Mouse (Mus musculus): ENCODE results near the gene Mospd1.

Gene Mospd1

DNA sequence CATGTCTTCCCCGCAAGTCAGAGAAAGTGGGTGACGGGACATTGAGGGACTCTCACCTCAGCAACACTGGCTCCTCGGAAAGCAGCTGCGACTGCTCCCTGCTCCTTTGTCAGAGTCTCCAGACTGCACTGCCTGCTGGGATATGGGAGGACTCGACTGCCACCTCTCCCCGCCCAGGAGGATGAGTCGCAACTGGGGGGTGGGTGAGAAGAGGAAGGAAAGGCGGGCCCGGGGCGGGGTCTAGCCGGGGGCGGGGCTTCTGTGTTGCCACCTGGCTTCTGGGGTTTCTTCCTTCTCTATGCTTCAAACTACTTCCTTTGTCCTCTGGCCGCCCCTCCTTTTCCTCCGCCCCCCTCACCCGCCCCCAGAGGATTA, at the start of gene Mospd1:
Mospd1 (minus strand) TSS at position 137 of the 375 bp plus-strand sequence.
- peak; percentile 90 to 96 for DNase-seq (ENCODE audit: inconsistent age in 2 of 2, low spot score in 1 of 2)

DNA sequence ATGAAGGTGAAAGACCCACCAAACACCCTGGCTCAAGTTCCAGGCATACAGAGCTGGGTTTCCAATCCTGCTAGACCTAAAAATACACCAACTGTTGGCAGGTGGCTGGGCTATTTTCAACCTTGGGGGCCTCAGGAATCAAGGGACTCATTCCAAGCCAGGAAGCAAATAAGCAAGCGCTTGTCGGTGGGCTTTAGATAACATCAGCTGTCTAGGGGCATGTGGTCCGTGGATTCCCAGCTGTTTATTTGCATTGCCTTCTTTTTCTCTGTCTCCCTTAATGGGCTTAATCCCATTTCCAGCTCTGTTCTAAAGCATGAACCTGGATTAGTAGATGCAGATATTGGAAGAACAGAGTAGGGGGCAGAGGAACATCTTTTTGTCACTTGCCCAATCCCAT, 16.1 kb upstream of the Mospd1 start:
- DNase-seq (ENCODE audit: inconsistent age in 2 of 2, low spot score in 1 of 2) = no peak

DNA sequence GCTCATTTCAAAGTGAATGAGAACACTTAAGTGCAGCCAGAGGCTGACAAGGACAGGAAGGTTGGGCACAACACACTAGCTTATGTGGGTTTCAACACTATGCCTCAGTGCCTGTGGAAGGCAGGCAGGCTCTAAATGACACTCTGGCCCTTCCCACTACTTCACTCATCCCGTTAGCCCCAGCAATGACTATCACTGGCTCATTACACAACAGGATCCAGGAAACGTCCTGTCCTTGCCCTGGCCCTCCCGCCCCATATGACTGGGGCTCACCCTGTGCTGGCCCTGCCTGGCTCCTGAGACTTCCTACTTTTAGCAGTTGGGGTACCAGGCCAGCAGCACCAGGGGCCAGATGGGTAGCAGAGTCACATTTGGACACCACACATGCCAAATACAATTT, 12.8 kb upstream of the Mospd1 start:
- peak in 1 of 2 experiments; percentile 23 for DNase-seq (ENCODE audit: inconsistent age in 2 of 2, low spot score in 1 of 2)

DNA sequence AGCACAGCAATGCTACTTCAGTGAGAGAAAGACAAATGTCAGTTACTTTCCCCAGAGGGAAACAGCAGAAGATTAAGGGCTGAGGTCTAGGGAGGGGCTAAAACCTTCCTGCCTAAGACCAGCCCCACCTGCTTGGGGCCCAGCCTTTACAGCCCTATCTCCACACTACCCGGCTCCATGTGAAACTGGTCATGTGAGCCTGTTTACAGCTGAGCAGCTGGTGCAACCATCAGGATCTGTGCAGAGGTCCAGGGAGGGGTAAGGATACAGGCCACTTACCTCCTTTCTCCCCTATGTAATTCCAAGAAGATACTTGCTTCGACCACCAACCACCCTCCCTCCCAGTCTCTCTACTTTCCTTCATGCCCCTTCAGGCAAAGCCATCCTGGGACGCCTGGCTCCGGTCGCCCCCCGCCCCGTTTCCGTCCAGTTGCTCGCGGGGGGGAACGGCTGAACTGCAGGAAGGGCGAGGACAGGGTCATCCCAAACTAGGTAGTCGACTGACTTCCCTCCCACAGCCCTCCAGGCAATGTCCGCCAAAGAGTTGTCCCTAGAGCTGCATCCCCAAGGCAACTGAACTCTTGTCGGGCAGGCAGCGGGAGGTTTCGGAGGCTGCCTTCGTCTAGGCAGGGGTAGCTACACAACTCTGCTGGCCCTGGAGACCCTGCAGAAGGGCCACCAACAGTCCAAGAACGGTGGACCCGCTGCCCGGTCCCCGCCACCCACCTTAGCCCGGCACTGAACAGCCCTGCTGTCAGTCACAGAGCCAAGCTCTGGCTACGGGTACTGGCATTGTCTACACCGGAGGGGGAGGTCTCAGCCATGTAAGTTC, 552 bp downstream of the Mospd1 start:
- peak; percentile 16 to 64 for DNase-seq (ENCODE audit: inconsistent age in 2 of 2, low spot score in 1 of 2)

DNA sequence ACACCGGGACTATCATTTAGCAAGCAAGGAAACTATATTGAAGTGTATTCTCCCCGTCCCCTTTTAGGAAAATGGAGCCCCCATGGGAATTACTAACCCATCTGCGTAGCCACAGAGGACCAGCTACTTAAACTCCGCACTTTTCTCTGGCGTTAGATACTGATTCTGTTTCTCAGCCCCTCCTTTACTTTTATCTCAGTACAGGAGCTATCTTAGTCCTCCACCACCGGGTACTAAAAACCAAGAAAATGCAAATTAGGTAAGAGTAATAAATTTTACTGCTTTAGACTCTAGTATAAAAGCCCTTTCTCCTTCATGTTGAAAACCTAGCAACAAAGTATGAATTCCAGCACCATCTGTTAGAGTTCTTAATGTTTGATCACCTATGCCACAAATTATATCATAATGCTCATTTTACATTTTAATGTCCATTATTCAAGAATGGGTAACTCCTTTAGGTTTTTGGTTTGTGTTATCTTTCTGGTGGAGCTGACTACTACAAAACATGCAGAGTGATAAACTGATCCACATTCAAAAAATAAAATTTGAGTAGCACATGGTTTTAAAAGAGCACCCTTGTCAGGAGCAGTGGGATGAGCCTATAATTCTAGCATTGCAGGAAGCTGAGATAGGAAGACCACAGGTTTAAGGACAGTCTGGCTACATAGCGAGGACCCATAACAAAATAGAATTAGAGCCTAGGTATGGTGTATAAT, 5.5 kb downstream of the Mospd1 start:
- DNase-seq (ENCODE audit: inconsistent age in 2 of 2, low spot score in 1 of 2) = no peak

DNA sequence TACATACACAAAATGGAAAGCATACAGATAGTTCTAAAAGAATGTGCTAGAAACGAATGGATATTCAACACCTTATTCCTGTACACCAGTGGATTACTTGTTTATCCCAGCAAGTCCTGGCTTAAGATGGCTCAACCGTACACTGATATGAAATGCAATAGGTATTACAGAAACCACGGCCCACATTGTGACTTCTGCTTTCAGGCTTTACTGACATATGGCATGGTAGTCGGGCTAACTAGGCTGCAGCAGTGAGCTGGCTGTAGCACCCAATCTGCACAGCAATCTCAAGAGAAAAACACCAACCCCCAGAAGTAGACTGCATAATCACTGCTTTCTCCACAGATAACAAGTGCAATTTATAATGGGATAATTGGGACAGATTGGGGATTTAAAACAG, 21.9 kb downstream of the Mospd1 start:
- DNase-seq (ENCODE audit: inconsistent age in 2 of 2, low spot score in 1 of 2) = no peak

DNA sequence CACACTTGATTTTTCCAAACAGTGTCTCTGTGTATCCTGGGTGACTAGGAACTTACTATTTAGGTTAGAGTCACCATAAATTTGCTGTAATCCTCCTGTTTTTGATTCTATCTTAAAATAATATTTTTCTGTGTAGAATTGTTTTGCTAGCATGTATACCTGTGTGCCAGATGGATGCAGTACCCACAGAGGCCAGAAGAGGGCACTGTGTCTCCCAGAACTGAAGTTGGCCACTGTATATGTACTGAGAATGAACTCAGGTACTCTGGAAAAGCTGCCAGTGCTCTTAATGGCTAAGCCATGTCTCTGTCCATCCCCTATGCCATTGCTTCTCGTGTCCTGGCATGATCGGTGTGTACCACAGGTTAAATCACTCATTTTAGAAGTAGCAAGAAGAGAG, 28.8 kb downstream of the Mospd1 start:
- peak; percentile 34 to 83 for DNase-seq (ENCODE audit: inconsistent age in 2 of 2, low spot score in 1 of 2)

DNA sequence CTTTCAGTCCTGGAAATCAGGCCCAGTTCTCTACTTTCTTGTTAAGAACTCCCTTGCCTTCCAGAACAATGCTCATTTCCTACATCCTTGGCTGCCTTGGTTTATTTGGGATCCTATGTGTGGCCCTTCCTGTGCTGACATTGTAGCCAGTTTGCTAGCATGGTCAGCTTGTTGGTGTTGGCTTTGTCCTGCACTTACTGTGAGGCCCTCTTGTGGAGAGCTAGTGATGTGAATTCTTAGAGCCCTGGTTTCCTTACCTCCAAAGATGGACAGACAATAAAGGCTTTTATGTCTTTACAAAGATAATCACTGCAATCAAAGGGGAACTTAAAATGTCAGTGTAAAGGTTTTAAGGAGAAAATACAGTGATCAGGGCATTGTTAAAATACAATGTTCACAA, 32.9 kb downstream of the Mospd1 start:
- DNase-seq (ENCODE audit: inconsistent age in 2 of 2, low spot score in 1 of 2) = peak; percentile 4 to 42

DNA sequence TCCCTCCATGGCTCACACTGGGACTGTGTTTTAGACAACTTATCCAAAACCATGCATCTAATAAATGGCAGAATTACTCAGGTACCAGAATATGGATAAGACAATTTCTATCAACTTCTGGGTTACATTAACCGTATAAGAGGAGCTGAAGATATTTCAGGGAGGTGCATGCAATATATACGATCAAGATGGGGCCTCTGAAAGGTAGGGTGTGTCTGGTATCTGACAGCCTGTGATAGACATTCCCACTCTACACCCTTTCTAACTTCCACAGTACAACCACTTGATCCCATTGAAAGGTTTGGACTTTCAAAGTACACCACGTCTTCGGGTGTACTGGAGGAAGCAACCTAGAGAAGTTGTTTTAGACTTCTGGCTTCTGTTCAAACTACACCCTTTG, 39.9 kb downstream of the Mospd1 start:
- DNase-seq (ENCODE audit: inconsistent age in 2 of 2, low spot score in 1 of 2) = no peak

DNA sequence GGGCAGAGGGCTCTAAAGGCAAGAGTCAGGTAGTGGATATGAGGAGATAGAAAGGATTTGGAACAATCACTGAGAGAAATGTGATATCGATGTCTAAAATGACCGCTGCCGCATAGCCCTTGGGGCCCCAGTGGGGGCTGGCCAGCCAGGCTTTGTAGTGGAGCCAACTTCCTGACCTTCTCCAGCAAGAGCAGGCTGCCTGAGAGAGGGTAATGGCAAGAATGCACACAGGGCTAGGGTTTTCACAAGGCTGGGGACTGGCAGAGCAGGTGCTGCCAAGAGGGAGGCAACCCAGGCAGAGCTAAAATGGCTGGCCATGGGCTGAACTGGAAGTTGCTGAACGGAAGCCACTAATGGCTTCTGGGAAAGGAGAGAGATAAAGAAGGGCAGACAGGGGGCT, 49.2 kb downstream of the Mospd1 start:
- peak; percentile 35 to 65 for DNase-seq (ENCODE audit: inconsistent age in 2 of 2, low spot score in 1 of 2)

DNA sequence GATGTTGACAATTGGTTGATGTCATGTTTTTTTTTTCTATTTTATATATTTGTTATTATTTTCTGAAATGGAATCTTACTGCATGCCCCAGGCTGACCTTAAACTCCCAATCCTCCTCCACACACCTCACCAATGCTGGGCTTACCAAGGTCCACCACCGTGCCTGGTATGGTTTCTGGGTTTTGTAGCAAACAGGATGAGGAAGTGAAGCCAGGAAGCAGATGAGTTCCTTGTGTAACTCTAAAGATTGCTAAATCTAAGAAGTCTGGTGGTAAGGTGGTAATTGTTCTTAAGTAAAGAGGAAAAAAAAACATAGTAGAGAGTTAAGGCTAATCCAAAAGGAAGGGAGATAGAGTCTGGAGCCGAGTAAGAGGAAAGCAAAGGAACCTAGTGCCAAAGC, 49.7 kb downstream of the Mospd1 start:
- DNase-seq (ENCODE audit: inconsistent age in 2 of 2, low spot score in 1 of 2) = no peak
